Mouse (Mus musculus): ENCODE results near the gene Cyp2f2.

- TF ChIP-seq POLR2A (IDR thresholded peaks at IDR 0.05; ENCODE audit: borderline replicate concordance, low read depth, low read length) (no peak), CTCF (IDR thresholded peaks at IDR 0.05; ENCODE audit: low read depth, low read length) (no peak)
Measured at GRCm38 (mm10) chr7:27136410-27136996, 16.8 kb downstream of the Cyp2f2 start.

Measured in bone marrow macrophage, adult 2 months (primary cell).